Mouse (Mus musculus): ENCODE results near the gene Fev. TPM values are rescaled to one million over a fixed set of nuclear protein-coding genes. Genes with fewer than 3 reads are reported as not detected.
A peak's percentile ranks its signal among the peaks of the same experiment; 100 is the strongest.

Gene Fev
- total RNA-seq, 2 experiments from 2014 or later: 0.96 to 1.2 TPM

DNA sequence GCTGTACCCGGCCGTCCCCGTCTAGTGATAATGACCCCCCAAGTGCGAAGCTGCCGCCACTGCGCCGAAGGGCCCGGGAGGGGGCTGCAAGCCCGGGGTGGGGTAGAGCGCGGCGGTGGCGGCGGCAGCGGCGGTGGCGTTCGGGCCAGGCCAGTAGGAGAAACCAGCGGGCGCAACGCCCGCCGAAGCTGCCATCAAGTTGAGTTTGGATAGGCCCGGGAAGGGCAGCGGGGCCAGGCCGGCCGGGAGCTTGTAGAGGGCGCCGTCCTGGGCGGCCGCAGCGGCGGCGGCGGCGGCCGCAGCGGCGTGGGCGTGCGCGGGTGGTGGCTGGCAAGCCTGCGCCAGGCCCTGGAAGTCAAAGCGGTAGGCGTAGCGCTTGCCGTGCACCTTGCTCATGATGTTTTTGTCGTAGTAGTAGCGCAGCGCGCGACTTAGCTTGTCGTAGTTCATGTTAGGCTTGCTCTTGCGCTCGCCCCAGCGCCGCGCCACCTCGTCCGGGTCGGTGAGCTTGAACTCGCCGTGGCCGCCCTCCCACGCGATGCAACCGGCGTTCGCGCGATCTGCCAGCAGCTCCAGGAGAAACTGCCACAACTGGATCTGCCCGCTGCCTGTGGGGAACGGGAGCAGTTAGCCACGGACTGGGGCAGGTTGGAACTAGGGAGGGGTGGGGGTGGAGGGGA lies 3.0 kb downstream of the Fev start:
- no peak for DNase-seq (ENCODE audit: low spot score in 2 of 2)

DNA sequence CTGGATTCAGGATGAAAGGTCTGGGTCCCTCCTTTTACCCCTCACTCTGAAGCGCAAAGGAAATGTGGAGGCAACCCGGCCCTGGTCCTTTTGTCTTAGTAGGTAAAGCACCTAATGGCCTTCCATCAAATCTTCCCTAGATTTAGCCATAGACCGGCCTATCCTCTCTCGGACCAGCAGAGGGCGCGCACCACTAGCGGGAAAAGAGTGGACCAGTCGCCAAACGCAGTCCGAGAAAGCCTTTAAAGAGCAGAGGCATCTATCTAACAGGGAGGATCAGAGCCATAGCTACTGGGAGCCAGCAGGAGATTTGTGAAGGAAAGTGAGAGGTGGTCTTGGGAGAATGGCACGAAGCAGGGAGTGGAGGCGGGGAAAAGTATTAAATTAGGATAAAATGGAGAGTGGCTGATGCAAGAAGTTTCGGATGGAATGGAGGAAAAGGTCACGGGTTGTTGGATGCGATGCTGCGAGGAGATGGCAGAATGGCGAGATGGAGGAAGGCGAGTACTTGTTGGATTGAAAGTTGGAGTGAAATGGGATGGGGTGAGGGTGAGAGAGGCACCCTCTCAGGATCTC lies 4.3 kb downstream of the Fev start:
- DNase-seq (ENCODE audit: low spot score in 2 of 2): peak; percentile 62 to 73

DNA sequence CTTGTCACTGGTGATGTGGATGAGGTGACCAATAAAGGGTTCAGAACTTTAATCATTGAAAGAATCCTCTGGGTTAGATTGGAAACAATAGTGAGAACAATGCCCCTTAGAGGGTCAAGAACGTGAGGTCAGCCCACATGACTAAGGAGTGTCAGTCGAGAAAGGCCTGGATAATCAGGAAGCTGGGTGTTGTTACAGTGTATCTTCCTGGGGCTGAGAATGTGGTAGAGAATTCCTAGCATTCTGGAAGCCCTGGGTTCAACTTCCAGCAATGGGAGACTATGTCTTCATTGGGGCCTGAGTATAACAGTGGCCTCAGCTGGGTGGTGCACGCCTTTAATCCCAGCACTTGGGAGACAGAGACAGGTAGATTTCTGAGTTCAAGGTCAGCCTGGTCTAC lies 8.0 kb downstream of the Fev start:
- DNase-seq (ENCODE audit: low spot score in 2 of 2): no peak

DNA sequence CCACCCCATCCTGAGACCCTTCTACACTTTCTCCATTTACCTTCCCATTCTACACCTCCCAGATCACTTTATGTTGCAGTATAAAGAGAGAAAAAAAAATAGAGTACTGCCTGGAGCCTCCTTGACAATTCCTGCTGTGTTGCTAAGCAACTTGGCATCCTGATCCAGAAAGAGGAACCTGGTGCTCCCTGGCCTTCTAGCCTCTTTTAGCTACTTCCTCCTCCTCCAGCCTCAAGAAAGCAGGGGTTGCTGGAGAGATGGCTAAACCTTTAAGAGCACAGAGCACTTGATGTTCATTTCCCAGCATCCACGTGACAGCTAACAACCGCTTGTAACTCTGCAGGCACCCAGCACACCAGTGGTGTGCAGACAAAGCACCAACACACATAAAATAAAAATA lies 13.0 kb downstream of the Fev start:
- DNase-seq (ENCODE audit: low spot score in 2 of 2): no peak

DNA sequence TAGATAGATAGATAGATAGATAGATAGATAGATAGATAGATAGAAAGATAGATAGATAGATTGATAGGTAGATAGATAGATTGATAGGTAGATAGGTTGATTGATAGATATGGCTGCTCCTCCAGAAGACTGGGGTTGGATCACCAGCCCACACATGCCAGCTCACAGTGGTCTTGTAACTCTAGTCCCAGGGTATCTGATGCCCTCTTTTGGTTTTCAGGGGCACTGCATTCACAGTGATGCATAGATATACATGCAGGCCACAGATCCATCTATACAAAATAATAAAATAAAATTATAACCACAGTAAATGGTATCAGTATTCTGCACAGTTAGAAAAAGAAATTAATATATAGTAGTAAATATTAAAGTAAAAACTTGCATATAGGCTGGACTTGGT lies 23.4 kb downstream of the Fev start:
- DNase-seq (ENCODE audit: low spot score in 2 of 2): no peak

DNA sequence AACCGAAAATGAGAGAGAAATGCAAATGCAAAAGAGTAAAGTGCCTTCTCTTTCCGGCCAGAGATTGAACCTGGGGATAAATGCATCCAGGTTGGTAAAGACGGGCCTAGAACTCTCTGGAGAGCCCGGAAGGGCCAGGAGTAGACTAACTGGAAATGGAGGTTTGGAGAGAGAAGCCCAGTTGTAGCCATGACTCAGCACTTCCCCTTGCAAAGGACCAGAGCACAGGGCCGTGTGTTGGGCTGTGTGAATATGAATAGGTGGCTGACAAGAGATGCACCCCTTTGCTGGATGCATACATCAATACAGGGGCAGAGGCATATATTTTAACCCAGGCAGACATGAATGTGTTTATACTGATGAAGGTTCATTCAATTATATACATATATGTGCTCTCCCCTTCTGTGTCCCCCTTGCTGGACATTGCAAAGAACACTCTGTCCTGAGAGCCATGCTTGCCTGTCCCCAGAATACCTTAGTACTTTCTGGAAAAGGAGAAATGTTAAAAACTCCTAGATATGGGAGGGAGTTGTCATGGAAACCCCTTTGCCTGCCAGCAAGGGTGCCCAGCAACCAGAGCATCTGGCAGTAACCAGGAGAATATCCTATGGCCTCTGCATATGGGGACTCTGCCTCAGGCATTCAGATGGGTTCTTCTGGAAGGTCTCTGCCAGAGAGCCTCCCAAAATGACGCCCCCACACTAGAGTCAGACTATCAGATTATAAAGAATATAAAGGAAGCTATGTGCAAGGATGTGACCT lies 25.8 kb downstream of the Fev start:
- no peak for DNase-seq (ENCODE audit: low spot score in 2 of 2)

DNA sequence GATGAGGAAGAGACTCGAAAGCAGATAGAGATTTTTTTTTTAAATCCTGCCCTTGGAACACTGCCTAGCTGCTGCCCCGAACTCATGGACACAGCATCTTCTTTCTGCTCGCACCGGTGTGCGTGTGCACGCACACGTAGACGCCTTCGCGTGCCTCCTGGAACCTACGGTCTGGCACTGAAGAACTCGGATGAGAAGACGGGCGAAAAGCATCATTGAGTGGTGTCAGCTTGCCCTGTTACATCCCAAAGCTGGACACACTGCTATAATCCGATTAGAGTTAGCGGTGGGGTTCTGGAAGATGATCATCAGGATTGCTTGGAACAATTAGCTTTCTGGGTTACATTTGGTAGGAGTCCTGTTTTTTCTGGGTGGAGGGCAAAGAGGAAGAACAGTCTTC lies 26.4 kb downstream of the Fev start:
- DNase-seq (ENCODE audit: low spot score in 2 of 2): no peak

DNA sequence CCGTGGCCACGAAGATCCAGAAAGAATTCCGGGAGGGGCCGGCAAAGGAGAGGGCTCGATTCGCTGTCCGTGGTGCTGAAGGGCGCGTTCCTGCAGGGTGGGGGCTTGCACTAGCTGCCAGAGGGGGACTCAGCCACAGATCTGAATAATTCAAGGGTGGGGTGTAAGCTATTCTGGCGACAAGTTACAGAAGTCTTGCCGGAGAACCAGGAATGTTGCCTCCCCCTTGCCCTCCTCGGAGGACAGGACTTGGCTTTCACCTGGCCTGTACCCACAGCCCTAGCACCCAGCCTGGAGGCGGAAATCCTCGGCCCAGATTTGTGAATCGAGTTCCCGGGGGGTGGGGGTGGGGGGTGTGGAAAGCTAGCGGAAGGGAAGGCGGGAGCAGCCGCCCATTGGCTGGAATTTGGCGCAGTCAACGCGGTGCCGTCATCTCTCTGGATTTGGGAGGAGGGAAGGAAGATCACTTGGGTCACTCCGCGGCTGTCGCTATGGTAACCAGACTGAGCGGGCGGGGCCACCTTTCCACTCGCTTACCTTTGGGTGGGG lies 27.0 kb downstream of the Fev start:
- DNase-seq (ENCODE audit: low spot score in 2 of 2): peak; percentile 69 to 74

DNA sequence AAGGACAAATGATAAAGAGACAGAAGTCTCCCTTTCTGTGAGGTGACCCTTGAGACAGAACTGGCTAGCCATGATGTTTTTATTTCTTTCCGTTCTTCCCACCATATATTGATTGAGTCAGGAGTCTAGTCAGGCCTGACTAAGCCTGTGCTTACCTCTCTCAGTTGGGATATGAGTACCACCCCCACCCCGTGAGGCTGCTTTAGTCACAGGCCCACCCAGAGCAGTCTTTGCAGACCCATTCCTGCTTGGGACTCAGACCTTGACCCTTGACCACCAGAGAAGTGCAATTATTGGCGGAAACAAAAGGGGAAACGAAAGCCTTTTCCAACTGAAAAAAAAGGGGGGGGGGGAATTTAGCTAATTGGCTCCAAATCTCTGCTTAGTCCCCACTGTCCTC lies 27.5 kb downstream of the Fev start:
- DNase-seq (ENCODE audit: low spot score in 2 of 2): no peak

DNA sequence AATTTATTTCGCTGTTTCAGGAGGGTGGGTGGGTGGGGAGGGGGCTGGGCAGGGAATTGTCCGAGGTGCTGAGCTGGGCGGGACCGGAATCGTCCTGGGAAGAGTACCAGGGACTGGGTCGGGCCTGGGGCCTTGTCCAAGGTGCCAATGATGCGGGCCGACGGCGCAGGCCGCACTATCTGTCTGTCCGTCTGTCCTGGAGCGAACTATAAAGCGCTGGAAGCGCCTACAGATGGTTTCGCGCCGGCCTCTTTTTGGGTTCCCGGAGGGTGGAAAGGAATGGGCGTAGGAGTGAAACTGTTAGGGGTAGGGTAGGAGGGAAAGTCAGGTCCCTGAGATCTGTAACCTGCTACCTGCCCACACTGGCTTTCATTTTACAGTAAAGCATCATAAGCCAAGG lies 28.0 kb downstream of the Fev start:
- no peak for DNase-seq (ENCODE audit: low spot score in 2 of 2)

DNA sequence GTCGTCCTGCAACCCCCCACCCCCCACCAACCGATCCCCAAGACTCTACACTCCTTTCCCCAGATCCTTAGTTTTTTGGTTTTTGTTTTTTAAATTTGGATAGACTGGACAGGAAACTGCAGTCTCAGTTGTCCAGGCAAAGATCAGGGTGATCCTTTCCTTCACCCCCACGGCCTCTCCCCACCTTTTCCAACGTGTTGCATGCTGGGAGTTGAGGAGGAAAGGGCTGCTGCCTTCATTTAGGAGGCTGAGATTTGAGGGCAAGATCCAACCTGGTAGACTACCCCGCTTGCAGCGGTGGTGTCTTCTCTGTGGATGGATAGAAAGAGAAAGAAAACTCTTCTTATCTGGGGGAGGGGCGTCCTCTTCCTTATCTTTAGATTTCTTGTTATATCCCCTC lies 28.4 kb downstream of the Fev start:
- DNase-seq (ENCODE audit: low spot score in 2 of 2): no peak

DNA sequence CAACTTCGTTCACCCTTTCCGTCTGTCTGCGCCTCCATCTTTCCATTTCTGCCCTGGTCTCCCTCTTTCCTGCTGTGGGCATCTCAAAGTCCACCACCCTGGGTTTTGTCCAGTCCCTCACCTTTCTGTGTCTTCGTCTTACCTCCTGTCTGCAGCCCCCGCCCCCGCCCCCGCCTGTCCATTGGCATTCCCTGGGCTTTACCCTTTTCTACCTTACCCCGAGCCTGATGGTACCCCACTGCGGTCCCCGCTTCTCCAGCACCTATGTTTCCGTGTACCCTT lies 28.8 kb downstream of the Fev start:
- no peak for DNase-seq (ENCODE audit: low spot score in 2 of 2)

DNA sequence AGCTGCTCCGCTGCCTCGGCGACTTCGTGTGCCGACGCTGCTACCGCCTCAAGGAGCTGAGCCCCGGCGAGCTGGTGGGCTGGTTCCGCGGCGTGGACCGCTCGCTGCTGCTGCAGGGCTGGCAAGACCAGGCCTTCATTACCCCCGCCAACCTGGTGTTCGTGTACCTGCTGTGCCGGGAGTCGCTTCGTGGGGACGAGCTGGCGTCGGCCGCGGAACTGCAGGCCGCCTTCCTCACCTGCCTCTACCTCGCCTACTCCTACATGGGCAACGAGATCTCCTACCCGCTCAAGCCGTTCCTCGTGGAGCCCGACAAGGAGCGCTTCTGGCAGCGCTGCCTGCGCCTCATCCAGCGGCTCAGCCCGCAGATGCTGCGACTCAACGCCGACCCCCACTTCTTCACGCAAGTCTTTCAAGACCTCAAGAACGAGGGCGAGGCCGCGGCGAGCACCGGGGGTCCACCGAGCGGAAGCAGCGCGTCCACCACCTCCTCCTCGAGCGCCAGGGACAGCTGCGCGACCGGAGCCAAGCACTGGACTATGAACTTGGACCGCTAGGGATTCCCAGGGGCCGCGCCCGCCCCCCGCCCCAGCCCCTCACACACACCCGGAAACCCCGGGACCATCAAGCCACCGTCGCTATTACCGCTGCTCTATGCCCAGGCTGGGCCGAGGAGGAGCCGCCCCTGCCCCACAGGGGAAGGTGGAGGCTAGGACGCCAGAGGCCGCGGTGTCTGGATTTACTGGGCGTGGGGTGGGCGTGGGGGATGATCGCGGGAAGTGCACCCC lies 29.4 kb downstream of the Fev start:
- no peak for DNase-seq (ENCODE audit: low spot score in 2 of 2)

DNA sequence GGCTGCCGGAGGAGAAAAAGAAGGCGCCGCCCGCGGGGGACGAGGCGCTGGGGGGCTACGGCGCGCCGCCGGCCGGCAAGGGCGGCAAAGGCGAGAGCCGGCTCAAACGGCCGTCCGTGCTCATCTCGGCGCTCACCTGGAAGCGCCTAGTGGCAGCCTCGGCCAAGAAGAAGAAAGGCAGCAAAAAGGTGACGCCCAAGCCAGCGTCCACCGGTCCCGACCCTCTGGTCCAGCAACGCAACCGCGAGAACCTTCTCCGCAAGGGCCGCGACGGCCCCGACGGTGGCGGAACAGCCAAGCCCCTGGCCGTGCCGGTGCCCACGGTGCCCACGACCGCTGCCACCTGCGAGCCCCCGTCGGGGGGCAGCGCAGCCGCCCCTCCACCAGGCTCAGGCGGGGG lies 30.1 kb downstream of the Fev start:
- no peak for DNase-seq (ENCODE audit: low spot score in 2 of 2)

DNA sequence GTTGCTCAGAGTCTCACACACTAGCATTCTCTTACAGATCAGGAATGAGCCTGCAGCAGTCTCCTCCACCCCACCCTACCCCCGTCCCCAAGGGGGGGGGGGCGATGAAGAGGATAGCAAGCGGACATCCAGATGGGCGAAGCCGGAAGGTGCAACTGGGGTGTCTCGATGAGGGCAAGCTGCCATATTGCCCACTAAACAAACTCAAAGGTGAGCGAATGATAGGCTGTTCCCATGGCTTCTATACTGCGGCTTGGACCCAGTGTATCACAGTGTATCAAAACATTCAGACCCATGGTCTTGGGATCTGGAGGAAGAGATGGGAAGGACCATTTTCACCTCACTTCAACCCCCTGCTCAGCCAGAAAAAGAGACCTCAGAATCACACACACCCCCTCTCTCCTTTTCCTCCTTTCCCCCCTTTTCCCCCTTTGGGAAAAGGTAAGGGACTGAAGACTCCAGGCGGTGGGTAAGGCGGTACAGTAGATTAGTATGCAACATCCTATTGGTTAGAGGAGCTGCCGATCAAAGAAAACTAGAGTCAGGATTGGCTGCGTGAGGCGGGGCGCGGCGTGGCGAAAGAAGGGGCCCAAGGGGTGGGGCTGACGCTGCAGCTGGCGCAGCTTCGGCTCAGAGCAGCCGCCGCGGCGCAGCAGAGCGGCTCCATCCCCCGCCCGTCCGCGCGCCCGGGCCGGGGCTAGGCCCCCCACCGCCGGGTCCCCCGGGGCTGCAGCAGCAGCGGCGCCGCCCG lies 30.7 kb downstream of the Fev start, which contains the start of gene Cdk5r2:
TSS of gene Cdk5r2 (plus strand) at position 629 of the 751 bp plus-strand sequence.
- DNase-seq (ENCODE audit: low spot score in 2 of 2): peak; percentile 75 to 76

DNA sequence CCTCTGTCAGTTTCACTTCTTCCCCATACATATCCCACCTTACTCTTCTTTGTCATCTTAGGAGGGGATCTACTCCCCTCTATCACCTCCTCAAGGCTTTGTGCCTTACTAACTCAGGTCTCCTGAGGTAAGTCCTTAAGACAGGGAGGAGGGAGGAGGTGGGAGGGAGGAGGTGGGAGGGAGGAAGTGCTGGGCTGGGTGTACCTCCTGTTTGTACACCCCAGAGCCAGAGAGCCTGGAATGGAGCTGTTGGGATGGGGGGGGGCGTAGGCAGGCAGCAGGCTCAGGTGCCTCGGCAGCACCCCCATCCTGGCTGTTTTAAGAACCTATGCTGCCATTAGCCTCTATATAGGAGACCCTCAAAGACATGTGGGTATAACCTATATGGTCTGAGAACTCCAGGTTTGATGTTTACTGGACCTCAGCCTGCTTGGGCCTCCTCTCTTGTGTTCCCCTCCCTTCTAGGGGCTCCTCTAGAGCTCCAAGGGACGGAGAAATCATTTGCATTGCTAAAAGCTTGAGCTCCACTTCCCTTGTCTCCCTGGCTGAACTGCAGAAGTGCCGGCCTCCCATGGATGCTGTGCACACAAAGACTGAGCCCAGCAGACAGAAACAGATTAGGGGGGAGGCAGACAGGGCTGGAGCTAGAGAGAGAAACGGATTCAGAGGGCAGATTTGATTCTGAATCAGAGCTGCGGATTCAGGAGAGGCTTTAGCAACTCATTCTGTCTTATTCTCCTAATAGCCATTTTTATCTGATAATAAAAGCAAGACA lies 34.0 kb downstream of the Fev start:
- DNase-seq (ENCODE audit: low spot score in 2 of 2): no peak

DNA sequence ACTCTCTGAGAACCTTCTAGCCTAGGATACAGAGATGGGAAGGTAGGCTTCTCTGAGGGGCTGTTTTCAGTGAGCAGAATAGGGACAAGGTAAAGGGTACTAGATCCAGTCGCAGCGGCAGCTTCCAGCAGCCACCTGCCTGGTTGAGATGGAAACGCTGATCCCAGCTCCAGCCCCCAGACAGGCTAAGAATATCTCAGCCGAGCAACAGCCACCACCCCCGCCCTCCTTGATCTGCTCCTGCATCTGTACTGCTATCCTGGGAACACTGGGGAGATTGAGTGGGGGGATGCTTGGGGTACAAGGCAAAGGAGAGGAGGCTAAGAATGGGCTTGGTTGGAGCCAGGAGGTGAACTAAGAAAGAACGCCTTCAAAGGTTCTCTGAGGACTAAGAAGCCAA lies 35.0 kb downstream of the Fev start:
- DNase-seq (ENCODE audit: low spot score in 2 of 2): no peak

DNA sequence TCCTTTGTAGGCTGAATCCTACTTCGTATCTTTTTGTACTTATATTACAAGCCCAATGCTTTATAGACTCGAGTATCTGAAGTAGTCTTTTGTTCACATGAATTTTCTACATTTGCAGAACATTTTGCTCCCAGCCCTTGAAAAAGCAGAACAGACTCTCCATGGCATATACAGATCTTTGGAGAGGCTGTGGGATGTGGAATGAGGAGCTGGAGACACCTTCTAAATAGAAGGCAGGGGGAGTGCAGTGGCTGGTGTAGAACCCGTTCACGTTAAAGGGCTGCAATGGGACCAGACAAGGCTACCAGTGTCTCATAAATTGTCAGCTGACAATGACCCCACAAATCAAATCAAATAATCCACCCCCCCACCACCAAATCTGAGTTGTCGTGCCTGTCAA lies 36.3 kb downstream of the Fev start:
- no peak for DNase-seq (ENCODE audit: low spot score in 2 of 2)

DNA sequence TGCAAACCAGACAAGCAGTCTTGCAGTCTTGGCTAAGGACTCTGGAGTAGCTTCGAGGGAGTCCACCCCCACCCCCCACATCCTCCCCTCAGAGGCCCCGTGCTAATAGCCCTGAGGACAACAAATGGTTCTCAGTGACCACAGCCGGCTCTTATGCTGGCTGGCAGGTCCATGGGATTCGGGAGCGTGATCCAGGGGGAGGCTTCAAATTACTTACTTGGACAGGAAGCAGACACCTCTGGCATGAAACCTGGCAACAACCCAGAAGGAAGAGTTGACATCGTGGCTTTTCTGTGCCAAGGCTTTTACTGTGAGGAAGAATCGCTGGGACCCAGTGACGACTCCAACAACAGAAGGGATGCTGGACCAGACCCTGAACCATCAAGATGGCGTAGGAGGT lies 38.9 kb downstream of the Fev start:
- no peak for DNase-seq (ENCODE audit: low spot score in 2 of 2)

DNA sequence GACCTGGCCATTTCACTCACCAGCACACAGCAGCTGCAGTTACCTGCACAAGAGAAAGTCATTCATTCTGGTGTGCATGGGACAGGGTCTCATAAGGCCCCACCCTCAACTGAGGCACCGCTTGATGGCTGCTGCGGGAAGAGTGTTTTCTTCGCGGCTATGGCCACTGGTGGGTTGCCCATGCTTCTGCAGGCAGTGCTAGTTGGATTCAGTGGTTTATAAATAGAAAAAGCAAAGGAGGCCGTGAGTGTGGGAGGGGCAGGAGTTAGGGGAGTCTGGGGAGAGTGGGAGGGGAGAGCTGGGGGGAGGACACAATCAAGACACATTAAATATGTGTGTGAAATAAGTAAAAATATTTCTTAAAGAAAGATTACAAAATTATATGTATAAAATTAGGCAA lies 42.1 kb downstream of the Fev start:
- no peak for DNase-seq (ENCODE audit: low spot score in 2 of 2)

All from adrenal gland, adult 18-20 months (tissue).